ENCODE assay signal across 8 mouse cellular contexts in the genomic region with DNA sequence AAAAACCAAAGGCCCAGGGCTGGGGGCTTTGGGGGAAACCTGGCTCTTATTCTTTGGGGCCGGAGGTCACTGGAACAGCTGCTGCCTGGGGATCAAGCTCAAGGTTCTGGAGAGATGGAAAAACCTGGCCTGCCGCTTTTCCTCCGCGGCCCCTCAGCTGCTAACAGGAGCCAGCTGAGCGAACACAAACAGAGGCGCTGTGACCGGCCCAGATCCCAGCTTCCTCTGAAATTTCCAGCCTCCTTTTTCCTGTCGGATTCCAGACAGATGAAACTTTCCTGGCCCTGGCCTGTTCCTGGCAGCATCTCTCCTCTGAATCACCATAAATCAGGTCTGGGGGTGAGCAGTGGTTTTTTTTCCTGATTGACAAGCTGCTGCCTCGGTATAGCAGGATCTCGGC. TPM values are rescaled to one million over a fixed set of nuclear protein-coding genes. Genes with fewer than 3 reads are reported as not detected.
DNase-seq lines count a peak whose midpoint lies in the region; ATAC-seq and TF ChIP-seq lines count a peak whose summit lies in the region.

No protein-coding gene starts in this region.

- no peaks in the 10 kb centered on the region for H3K9me3 ChIP-seq in heart, embryonic 10.5 days
- no peaks in the 10 kb centered on the region for H3K9me3 ChIP-seq in kidney, embryonic 14.5 days (ENCODE audit: control insufficient read depth, low read length)
- H3K9me3 ChIP-seq in neural tube, embryonic 11.5 days (ENCODE audit: control insufficient read depth, low read length), result no peaks in the 10 kb centered on the region

- peak overlapping the region; percentile 13 for H3K4me2 ChIP-seq in kidney, embryonic 14.5 days (replicated peaks; ENCODE audit: low read depth, low read length)
- no peak overlapping the region for H3K4me2 ChIP-seq in neural tube, embryonic 11.5 days (ENCODE audit: low read depth)

- no peak overlapping the region for H3K9ac ChIP-seq in kidney, embryonic 14.5 days (ENCODE audit: low read depth, low read length)
- no peak overlapping the region for H3K9ac ChIP-seq in neural tube, embryonic 11.5 days (ENCODE audit: low read length)

- TF ChIP-seq CTCF in C2C12 (IDR thresholded peaks at IDR 0.05; ENCODE audit: control insufficient read depth, insufficient read depth, insufficient read length), result no peak

- peak; percentile 59; the same call in 1 of the 2 replicates for ATAC-seq in kidney, embryonic 14.5 days (ENCODE audit: low FRiP score, low TSS enrichment)
- ATAC-seq in neural tube, embryonic 11.5 days (ENCODE audit: insufficient read depth, low FRiP score, low TSS enrichment), result no peak
- ATAC-seq in megakaryocyte, adult 5-6 weeks (ENCODE audit: poor library complexity, severe bottlenecking), result no peak

- H3K27me3 ChIP-seq in C2C12 (ENCODE audit: control insufficient read depth, insufficient read depth, insufficient read length), result no peaks in the 10 kb centered on the region
- no peaks in the 10 kb centered on the region for H3K27me3 ChIP-seq in heart, embryonic 10.5 days (ENCODE audit: insufficient read depth, poor library complexity, severe bottlenecking)
- no peaks in the 10 kb centered on the region for H3K27me3 ChIP-seq in kidney, embryonic 14.5 days (ENCODE audit: control insufficient read depth, insufficient read depth, low read length)
- H3K27me3 ChIP-seq in neural tube, embryonic 11.5 days (ENCODE audit: control insufficient read depth, insufficient read depth, low read length), result no peaks in the 10 kb centered on the region

- peak overlapping the region; percentile 73 for H3K27ac ChIP-seq in heart, embryonic 10.5 days
- peak overlapping the region; percentile 78; the same call in 1 of the 2 replicates for H3K27ac ChIP-seq in kidney, embryonic 14.5 days (ENCODE audit: low read depth, low read length)
- peak overlapping the region; percentile 1; the same call in 1 of the 2 replicates for H3K27ac ChIP-seq in neural tube, embryonic 11.5 days (ENCODE audit: low read depth, low read length)

- WGBS in heart, embryonic 10.5 days, result 16% methylated on average over 10 of the region's 10 CpGs
- WGBS in kidney, embryonic 14.5 days, result 7% methylated on average over 10 of the region's 10 CpGs
- WGBS in neural tube, embryonic 11.5 days, result 26% methylated on average over 10 of the region's 10 CpGs

- no peaks in the 10 kb centered on the region for H3K36me3 ChIP-seq in C2C12 (ENCODE audit: control insufficient read depth, insufficient read depth)
- no peaks in the 10 kb centered on the region for H3K36me3 ChIP-seq in heart, embryonic 10.5 days
- no peaks in the 10 kb centered on the region for H3K36me3 ChIP-seq in kidney, embryonic 14.5 days (ENCODE audit: control insufficient read depth, insufficient read depth, low read length)
- H3K36me3 ChIP-seq in neural tube, embryonic 11.5 days (ENCODE audit: control insufficient read depth, insufficient read depth, low read length), result no peaks in the 10 kb centered on the region

- H3K4me3 ChIP-seq in C2C12 (ENCODE audit: insufficient read depth, poor library complexity, severe bottlenecking), result no peak overlapping the region
- no peak overlapping the region for H3K4me3 ChIP-seq in heart, embryonic 10.5 days
- no peak overlapping the region for H3K4me3 ChIP-seq in kidney, embryonic 14.5 days (ENCODE audit: low read length)
- no peak overlapping the region for H3K4me3 ChIP-seq in neural tube, embryonic 11.5 days (ENCODE audit: low read depth, low read length)

- H3K79me3 ChIP-seq in C2C12 (ENCODE audit: low read depth), result no peaks in the 10 kb centered on the region

- no peaks in the 10 kb centered on the region for H3K79me2 ChIP-seq in C2C12 (ENCODE audit: control insufficient read depth, insufficient read depth)

- DNase-seq in embryo, embryonic 10.5 days (ENCODE audit: low spot score), result peak; percentile 80
- DNase-seq in heart, embryonic 10.5 days (ENCODE audit: low spot score), result peak; percentile 82
- DNase-seq in neural tube, embryonic 11.5 days (ENCODE audit: low spot score), result peak; percentile 57
- DNase-seq in frontal cortex, postnatal 25 days (ENCODE audit: low spot score in 2 of 2), result no peak
- DNase-seq in cerebellum, postnatal 10 days, result no peak

- H3K4me1 ChIP-seq in heart, embryonic 10.5 days, result peaks cover 36% of the 10 kb centered on the region
- peaks cover 17% of the 10 kb centered on the region; the same call in 1 of the 2 replicates for H3K4me1 ChIP-seq in kidney, embryonic 14.5 days (ENCODE audit: control insufficient read depth, insufficient read depth, low read length)
- H3K4me1 ChIP-seq in neural tube, embryonic 11.5 days (ENCODE audit: control insufficient read depth, insufficient read depth, low read length), result 0 out of 2 replicates have a peak, but pooled peaks cover 2% of the 10 kb centered on the region

- peak overlapping the region; percentile 18 for H3ac ChIP-seq in C2C12 (ENCODE audit: control insufficient read depth, insufficient read length, low read depth)

TF ChIP-seq in C2C12, 6 proteins besides CTCF, POLR2A, EP300 and RAD21:
- TF ChIP-seq MYOG (IDR thresholded peaks at IDR 0.05; ENCODE audit: control insufficient read depth, extremely low read depth, insufficient read length), result no peak
- peak; percentile 25 for TF ChIP-seq MYOD1 (IDR thresholded peaks at IDR 0.05; ENCODE audit: control insufficient read depth, insufficient read length, low read depth)

RNA-seq across cellular contexts. Expression of a gene that starts 44.9 kb away (rescaled TPM):
- 67.5 TPM for polyA plus RNA-seq in C2C12 (2012; fragmentation: generic; extraction: Trizol)
- 9.4 and 10.8 TPM in 2 replicates for polyA plus RNA-seq in heart, embryonic 10.5 days (2016; fragmentation: Nextera tagmentation; extraction: Ambion mirVana)
- 47.9 and 52.9 TPM in 2 replicates for polyA plus RNA-seq in kidney, embryonic 14.5 days (2014; fragmentation: Nextera tagmentation; extraction: Ambion mirVana)
- polyA plus RNA-seq in neural tube, embryonic 11.5 days (2014; fragmentation: Nextera tagmentation; extraction: Ambion mirVana), result 8.4 and 9.4 TPM in 2 replicates
- not detected in 2 replicates for total RNA-seq in megakaryocyte, adult 5-6 weeks (2015)
- total RNA-seq in megakaryocyte, adult 5-6 weeks (2017), result not detected in 2 replicates

Comparison
In these comparisons a context has a peak if more than half of its experiments do, and no peak if none do; other contexts are left out.
1. DNase-seq: peak in embryo, embryonic 10.5 days (single experiment), heart, embryonic 10.5 days (single experiment) and neural tube, embryonic 11.5 days (single experiment); none in frontal cortex, postnatal 25 days (0 of 2) and cerebellum, postnatal 10 days (0 of 2).
2. H3K27ac ChIP-seq: peak in every context shown above with its lines; median percentile 78 in kidney, embryonic 14.5 days; 73 in heart, embryonic 10.5 days; 1 in neural tube, embryonic 11.5 days.